Mouse (Mus musculus) embryonic facial prominence, embryonic 15.5 days (tissue): ENCODE data around the gene Prl3d3. TPM values are rescaled to one million over a fixed set of nuclear protein-coding genes. Genes with fewer than 3 reads are reported as not detected.
"Not testable (repeated sequence)": the region's sequence is repeated elsewhere in the genome, so short reads cannot be mapped to it uniquely, and the experiment has no call there.

ENCODE experiments used
- ATAC-seq: fragments of 200-750 bp; cut with Nextera tagmentation; 2 replicates; pipeline ENCODE4 v1.8.0; 2017; ENCODE audit warnings: low read depth, moderate TSS enrichment; ENCODE audit not compliant: insufficient number of reproducible peaks, low FRiP score, low TSS enrichment
- H3K27ac ChIP-seq: fragments of 300-500 bp; sonication (generic); replicated peaks from 2 replicates; pipeline ENCODE4 v1.5.1; 2015; ENCODE audit warnings: mild to moderate bottlenecking, inconsistent platforms
- H3K27me3 ChIP-seq: fragments of 300-500 bp; sonication (generic); 2 replicates; pipeline ENCODE4 v1.6.1; 2015; ENCODE audit warnings: inconsistent platforms
- H3K36me3 ChIP-seq: fragments of 300-500 bp; sonication (generic); 2 replicates; pipeline ENCODE4 v1.6.1; 2015; ENCODE audit warnings: mild to moderate bottlenecking, inconsistent platforms
- H3K4me1 ChIP-seq: fragments of 300-500 bp; sonication (generic); 2 replicates; pipeline ENCODE4 v1.6.1; 2015; ENCODE audit warnings: inconsistent platforms
- H3K4me2 ChIP-seq: fragments of 300-500 bp; sonication (generic); replicated peaks from 2 replicates; pipeline ENCODE4 v1.6.1; 2015; ENCODE audit warnings: mild to moderate bottlenecking, inconsistent platforms
- H3K4me3 ChIP-seq: fragments of 300-500 bp; sonication (generic); replicated peaks from 2 replicates; pipeline ENCODE4 v1.5.1; 2015; ENCODE audit warnings: mild to moderate bottlenecking, inconsistent platforms
- H3K9ac ChIP-seq: fragments of 300-500 bp; sonication (generic); 2 replicates; pipeline ENCODE4 v1.6.1; 2015; ENCODE audit warnings: inconsistent platforms
- H3K9me3 ChIP-seq: fragments of 300-500 bp; sonication (generic); replicated peaks from 2 replicates; pipeline ENCODE4 v1.6.1; 2016; ENCODE audit warnings: inconsistent platforms
- WGBS: fragments of 180-500 bp; shearing (Covaris S2); methylation state at CpG from one replicate; pipeline ENCODE4 v1.1.7; 2015; 5-methylcytosine and 5-hydroxymethylcytosine counted together
- polyA plus RNA-seq: library from polyadenylated mRNA; unstranded; fragments of >200 nt; fragmentation: Nextera tagmentation; extraction: Ambion mirVana; gene quantifications from 2 replicates; pipeline ENCODE4 v1.2.1, GENCODE M21; 2015

Gene Prl3d3
- not detected in 2 replicates for polyA plus RNA-seq

DNA sequence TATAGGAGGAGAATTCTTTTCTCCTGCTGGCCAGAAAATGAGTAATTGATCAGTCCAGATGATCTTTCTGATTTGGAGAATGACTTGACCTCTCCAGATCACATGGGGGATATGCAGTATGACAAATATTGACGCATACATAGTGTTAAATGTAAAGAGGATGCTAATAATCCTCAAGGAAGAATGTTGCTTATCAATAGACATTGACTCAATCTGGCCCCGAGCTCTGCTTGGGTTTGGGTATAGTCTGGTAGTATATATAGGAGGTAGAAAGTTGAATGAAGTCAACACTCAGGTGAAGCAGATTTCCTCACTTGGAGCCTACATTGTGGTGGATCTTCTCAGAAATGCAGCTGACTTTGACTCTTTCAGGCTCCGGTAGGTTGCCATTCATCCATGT is at the start of gene Prl3d3:
Prl3d3 (plus strand) TSS at position 301 of the 400 bp plus-strand sequence.
- not testable (repeated sequence) for H3K36me3 ChIP-seq, H3K27ac ChIP-seq, H3K4me2 ChIP-seq, H3K9me3 ChIP-seq, H3K4me1 ChIP-seq, H3K4me3 ChIP-seq, H3K9ac ChIP-seq, H3K27me3 ChIP-seq, ATAC-seq
- WGBS, result 81% methylated on average over 3 of the region's 3 CpGs

DNA sequence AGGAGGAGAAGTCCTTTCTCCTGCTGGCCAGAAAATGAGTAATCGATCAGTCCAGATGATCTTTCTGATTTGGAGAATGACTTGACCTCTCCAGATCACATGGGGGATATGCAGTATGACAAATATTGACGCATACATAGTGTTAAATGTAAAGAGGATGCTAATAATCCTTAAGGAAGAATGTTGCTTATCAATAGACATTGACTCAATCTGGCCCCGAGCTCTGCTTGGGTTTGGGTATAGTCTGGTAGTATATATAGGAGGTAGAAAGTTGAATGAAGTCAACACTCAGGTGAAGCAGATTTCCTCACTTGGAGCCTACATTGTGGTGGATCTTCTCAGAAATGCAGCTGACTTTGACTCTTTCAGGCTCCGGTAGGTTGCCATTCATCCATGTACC is 35.2 kb upstream of the Prl3d3 start, which contains the start of gene Prl3d2:
Prl3d2 (plus strand) TSS at position 301 of the 400 bp plus-strand sequence.
- not testable (repeated sequence) for H3K9me3 ChIP-seq, H3K4me3 ChIP-seq, H3K27me3 ChIP-seq, H3K4me2 ChIP-seq, H3K9ac ChIP-seq, H3K4me1 ChIP-seq, H3K36me3 ChIP-seq, H3K27ac ChIP-seq, ATAC-seq
- WGBS, result 84% methylated on average over 4 of the region's 4 CpGs

DNA sequence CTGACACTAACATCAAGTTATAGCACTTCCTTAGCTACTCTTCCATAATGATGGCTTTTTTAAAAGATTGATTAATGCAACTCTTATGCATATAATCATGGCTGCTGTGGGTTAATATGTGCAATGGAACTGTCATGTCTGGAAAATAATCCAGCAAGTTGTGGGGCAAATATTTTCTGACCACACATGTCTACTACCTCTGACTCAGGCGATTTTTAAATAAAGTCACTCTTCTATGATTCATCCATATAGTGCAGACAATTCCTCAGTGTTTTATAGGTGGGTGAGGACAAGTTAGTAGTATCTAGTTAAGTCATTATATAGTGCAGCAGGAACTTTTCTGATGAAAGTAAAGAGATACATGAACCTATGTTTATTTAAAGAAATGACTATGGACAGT is 8.3 kb upstream of the Prl3d3 start:
- no peak overlapping the region for H3K4me2 ChIP-seq
- 49% methylated on average over 1 of the region's 1 CpGs for WGBS
- H3K9me3 ChIP-seq, result no peaks in the 10 kb centered on the region
- no peaks in the 10 kb centered on the region for H3K4me1 ChIP-seq
- no peaks in the 10 kb centered on the region for H3K36me3 ChIP-seq
- H3K4me3 ChIP-seq, result no peak overlapping the region
- H3K9ac ChIP-seq, result no peak overlapping the region
- no peak overlapping the region for H3K27ac ChIP-seq
- no peak for ATAC-seq
- H3K27me3 ChIP-seq, result no peaks in the 10 kb centered on the region

DNA sequence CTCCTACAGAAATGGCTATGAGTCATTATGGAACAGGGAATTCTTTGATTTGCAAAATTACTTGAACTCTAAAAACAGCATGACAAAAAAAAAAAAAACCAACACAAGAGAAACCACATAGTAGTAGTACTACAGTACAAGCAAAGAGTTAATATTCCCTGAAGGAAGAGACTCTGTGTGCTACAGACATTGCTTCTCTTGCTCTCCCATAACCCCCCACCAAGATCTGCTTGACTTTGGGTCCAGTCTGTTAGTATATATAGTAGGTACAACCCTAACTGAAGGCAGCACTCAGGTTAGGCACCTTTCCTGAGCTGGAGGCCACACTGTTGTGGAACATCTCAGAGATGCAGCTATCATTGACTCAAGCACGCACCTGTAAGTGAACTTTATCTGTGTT is 39.8 kb downstream of the Prl3d3 start, which contains the start of gene Prl3c1:
Prl3c1 (plus strand) TSS at position 301 of the 400 bp plus-strand sequence.
- no peak for ATAC-seq
- Histone ChIP-seq H3K4me1 (no peaks in the 10 kb centered on the region), H3K4me2 (no peak within 1 kb of the TSS), H3K4me3 (no peak within 1 kb of the TSS), H3K9ac (no peak within 1 kb of the TSS), H3K36me3 (no peaks in the 10 kb centered on the region), H3K27ac (no peak within 1 kb of the TSS), H3K27me3 (no peaks in the 10 kb centered on the region), H3K9me3 (no peaks in the 10 kb centered on the region)
- WGBS, result 92% methylated on average over 1 of the region's 1 CpGs

Other genes with a start within 250 kb of the Prl3d3 start
- gene Prl, start 99.2 kb upstream of the Prl3d3 start, polyA plus RNA-seq, result not detected in 2 replicates
- gene Prl3d1, start 62.6 kb upstream of the Prl3d3 start, polyA plus RNA-seq, result not detected in 2 replicates
- not detected in 2 replicates for gene Prl3d2, start 35.1 kb upstream of the Prl3d3 start, polyA plus RNA-seq
- gene Prl3c1, start 39.9 kb downstream of the Prl3d3 start, polyA plus RNA-seq, result not detected in 2 replicates
- gene Prl3b1, start 85.1 kb downstream of the Prl3d3 start, polyA plus RNA-seq, result not detected in 2 replicates
- gene Prl3a1, start 102.6 kb downstream of the Prl3d3 start, polyA plus RNA-seq, result not detected in 2 replicates
- not detected in 2 replicates for gene Prl6a1, start 155.8 kb downstream of the Prl3d3 start, polyA plus RNA-seq
- not detected in 2 replicates for gene Prl8a2, start 188.9 kb downstream of the Prl3d3 start, polyA plus RNA-seq
- gene Prl2b1, start 234.1 kb downstream of the Prl3d3 start, polyA plus RNA-seq, result not detected in 2 replicates